Mouse (Mus musculus) brain, embryonic 14.5 days (tissue): Measurements from ENCODE around the gene Mia.

ENCODE experiments used
- CTCF ChIP-seq: fragments of 200-500 bp; IDR thresholded peaks from 2 replicates; pipeline ENCODE4 v1.5.1; 2012; ENCODE audit warnings: inconsistent platforms, mild to moderate bottlenecking, moderate library complexity, borderline replicate concordance; ENCODE audit not compliant: insufficient read depth, insufficient read length; ENCODE audit errors: extremely low read depth
- POLR2A ChIP-seq: fragments of 200-500 bp; IDR thresholded peaks from 2 replicates; pipeline ENCODE4 v1.6.1; 2012; ENCODE audit warnings: mild to moderate bottlenecking, inconsistent platforms, borderline replicate concordance; ENCODE audit not compliant: poor library complexity, insufficient read depth, insufficient read length, severe bottlenecking; ENCODE audit errors: extremely low read depth

DNA sequence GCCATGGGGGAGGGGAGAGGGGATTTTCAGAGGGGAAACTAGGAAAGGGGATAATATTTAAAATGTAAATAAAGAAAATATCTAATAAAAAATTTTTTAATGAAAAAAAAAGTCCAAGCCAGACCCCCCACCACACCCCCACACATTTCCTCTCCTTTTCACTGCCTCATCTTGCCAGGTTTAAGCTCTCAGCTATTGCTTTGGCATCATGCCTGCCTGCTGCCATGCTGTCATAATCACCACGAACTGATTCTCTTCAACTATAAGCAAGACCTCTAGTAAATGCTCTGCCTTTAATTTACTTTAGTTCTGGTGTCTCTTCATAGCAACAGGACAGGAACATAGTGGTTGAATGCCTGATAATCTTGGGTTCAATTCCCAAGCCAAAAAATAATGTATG, 1.5 kb upstream of the Mia start:
- no peak for TF ChIP-seq CTCF
- no peak for TF ChIP-seq POLR2A
